Mouse (Mus musculus) B cell, adult 2 months (primary cell): ENCODE measurements at regions not wholly inside any gene's neighbourhood (a gene's known extent, or its start where the extent isn't known, plus 50 kb on each side); places are given as distances from the start of the nearest gene placed in this dataset.
A peak's percentile ranks its signal among the peaks of the same experiment; 100 is the strongest.

Experiments used
- DNase-seq, 2 experiments: peaks; one replicate each; pipeline ENCODE4 v3.0.0; 2022

DNA sequence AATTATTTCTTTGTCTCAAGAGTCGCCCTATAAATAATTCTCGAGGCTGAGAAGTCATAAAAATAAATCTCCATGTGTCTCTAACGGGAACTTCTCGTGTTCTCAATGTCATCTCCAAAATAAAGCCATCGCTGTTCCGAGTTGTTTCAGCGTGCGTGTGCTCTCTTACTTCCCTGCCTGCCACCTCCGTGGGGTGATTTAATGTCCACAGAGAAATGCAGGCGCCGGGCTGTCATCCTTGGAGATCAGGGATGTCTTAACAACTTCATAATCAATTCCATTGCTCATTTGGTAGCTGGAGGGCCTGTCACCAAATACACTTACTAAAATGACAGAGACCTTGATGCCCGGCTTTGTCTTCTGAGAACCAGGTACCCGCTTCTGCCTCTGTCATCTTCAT, 161.8 kb downstream of the Pmp22 start:
- no peak for DNase-seq

DNA sequence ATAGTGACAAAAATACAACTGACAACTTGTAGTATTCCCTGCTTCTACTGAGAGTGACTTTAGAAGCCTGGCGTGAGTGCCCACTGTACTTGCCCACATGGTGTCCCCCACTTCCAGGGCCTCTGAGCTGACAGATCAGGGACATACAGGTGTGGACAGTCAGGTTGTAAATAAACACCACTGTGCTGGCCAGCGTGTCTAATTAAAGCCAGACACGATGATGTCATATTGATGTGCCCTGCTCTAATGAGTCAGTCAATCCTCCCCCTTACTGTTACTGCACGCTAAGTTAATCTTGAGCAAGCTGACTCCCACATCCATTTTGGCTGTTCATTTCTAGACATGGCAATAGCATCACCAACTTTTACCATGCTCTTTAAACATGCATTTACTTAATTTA, 164.7 kb downstream of the Pmp22 start:
- no peak for DNase-seq

DNA sequence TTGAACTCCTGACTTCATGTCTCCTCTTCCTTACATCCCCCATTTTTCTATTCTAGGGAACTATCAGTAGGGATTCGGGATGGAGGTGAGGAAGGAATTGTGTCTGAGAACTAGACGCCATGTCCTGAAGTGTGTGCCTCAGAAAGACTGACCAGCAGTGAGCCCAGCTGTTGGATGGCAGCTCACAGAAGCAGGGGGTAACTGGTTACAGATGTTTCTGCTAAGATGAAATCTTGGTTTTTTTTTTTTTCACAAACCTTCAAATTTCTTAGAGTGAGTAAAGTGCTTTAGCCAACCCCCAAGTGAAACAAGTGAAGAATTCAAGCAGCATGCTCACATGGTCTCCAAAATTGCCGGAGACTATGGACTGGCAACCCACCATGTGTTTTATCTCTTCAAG, 165.7 kb downstream of the Pmp22 start:
- DNase-seq: no peak

DNA sequence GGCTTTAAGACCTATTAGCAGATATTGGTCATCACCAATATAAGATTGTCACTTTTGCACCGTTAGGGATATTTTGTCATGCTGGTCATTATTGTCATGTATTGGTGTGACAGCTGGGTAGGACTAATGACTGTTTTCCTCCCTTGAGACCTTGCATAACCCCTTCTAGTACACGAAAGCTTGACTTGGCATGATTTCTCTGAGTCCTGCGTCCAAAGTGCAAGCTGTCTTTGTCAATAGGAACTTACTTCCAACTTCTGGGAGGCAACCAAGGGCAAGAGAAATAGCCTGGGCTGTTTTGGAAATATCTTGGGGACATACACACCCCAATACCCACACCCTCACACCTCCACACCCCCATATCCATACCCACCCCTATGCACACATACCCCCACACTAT, 167.7 kb downstream of the Pmp22 start:
- DNase-seq: no peak

DNA sequence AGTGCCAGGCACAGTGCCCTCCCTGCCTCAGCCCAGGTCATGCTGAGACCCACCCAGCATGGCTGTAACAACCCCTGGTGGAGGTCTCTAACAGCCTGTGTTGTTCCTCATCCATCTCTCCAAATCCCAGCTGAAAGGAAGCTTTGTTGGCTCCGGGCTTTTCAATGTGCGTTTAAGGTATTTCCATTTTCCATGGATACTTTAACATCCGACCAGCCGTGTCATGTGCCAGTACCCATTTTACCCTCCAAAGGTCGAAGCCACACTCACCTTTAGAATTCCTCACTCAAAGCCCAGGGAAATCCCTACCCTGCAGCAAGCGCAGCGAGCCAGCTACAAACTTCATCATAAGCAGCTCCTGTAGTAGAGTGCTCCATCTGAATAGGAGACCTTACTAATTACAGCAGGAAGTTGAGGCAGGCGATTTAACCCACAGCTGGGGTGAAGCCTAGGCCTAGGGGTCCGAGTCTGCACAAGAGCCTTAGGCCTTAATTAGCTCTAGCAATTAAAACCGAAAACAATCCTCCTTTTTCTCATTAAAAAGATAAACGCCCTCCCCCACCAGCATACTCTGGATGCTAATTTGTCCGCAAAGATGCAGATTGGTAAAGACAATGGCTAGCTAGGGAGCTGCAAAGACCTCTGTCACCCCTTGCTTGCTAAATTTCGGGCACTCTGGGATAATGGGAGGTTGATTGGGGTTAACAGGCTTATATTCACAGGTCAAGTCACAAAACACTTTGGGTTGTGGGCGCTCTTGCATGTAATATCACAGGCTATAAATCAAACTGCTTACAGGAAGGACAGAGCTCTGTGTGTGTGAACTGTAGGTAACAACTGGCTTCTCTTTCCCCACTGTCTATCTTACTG, 171.2 kb downstream of the Pmp22 start:
- DNase-seq: no peak

DNA sequence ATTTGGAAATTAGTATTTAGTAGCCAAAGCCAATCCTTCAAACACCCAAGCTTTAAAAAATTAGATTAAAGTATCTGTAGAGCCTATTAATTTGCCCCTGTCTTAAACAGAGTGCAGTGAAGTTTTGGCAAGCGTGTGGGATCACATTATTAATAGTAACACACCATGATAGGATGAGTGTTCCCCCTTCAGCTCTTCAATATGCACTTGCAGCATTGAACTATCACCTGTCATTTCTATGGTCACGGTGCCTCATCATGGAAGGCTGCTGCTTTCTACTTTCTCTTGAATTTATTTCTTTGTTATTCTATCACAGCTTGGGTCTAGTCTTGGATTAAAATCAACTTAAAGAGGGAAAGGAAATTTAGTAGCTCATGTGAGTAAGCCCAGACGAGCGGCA, 196.4 kb downstream of the Pmp22 start:
- DNase-seq: no peak

DNA sequence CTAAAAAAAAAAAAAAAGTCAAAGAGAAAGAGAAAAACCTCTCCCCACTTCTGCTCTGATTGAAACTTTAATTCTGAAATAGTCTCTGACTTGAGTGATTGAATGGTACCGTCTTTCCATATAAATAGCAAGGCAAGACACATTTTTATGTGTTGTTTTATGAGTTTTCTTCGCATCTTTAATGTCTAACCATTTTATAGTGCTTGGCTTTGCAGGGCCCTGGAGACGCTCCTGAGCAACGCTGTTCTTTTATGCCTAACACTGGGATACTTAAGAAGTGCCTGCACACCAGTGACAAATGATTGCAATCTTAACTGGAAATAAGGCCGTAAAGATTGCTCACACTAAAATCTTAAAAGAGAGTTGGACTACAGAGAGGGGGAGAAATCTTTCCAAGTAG, 198.1 kb downstream of the Pmp22 start:
- no peak for DNase-seq

DNA sequence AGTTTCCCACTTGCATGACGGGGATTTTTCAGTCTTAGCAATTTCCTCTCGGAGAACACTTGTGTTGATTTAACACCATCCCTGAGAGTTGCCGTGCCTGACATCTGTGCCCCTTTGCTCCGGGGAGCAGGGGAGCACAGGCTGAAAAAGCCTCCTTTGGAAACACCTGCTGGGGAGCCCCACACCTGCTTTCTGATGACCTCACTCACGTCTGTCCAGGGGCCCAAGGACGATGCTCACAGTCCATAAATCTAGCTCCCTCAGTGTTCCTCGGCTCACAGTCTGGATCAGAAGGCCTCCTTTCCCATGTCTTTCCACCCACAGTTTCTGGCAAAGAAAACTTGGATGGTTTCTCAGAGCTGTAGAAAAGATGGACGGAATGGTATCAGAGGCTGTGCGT, 208.7 kb downstream of the Pmp22 start:
- no peak for DNase-seq

DNA sequence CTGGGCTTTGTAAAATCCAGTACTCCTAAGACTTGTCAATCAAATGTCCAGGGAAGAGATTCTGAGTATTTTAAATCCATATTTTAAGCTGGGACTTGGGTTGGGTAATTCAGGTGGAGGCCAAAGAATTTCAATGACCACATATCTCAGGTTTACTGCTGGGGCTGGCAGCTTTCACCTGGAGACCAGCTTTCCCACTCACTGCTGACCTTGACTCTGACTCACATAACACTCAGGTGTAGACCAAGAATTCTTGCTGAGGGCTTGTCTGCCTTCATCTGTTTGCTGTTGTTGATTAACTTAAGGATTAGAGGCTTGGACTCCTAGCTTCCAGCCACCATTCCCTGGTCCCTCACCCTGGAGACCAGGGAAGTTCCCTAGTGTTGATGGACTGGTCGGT, 209.5 kb downstream of the Pmp22 start:
- no peak for DNase-seq

DNA sequence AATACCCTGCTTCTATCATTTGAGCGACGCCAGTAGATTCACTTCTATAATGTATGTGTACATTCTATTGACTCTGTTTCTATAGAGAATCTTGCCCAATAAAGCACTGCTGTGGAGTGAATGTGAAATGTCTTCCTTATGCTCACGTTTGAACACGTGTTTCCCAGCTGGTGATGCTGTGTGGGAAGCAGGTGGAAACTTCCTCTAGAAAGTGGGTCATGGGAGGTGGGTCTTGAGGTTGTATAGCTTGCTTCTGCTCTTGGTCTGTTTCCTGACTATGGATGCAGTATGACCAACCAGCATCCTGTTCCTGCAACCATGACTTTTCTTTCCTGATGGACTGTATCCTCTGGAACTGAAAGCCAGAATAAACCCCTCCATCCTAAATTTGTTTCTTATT, 216.9 kb downstream of the Pmp22 start:
- no peak for DNase-seq

DNA sequence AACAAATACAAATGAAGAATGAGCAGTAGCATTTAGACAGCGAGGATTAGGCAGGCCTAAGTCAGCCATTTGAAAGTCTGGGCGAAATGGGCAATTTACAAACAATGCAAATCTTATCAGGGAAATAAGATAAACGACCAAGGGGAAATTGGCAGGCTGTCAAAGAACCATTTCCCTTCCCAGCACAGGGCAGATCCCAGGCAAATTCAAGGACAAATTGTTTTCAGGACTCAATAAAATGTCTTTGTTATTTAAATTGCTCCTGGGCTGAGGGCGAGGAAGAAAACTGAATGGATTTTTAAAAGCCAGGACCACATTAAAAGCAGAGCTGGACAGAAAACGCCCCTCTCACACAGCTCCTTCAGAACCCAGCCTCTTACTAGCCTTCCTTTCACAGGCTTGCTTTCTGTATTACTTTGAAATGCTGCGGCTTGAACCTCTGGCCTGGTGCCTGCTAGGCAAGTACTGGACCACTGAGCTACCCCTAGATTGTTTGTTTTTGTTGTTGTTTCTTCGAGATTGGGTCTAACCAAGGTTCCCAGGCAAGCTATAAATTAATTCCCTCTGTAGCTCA, 221.4 kb downstream of the Pmp22 start:
- no peak for DNase-seq

DNA sequence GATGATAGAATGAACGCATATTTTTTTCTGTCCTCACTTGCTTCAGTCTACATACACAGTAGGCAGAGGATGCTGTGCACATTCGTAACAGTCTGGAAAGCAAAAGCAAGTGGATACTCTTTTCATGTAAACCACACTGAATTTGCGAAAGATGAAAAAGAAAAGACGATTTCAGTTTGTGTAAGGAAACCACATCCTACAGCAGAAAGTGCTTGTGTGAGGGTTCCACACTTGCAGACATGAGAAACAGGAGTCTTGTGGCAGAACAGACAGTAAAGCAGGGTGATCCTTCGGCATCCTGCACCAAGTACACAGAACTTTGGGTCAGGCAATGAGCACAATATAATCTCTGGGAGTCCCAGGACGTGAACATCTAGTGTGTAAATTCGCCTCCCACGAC, 223.2 kb downstream of the Pmp22 start:
- DNase-seq: no peak

DNA sequence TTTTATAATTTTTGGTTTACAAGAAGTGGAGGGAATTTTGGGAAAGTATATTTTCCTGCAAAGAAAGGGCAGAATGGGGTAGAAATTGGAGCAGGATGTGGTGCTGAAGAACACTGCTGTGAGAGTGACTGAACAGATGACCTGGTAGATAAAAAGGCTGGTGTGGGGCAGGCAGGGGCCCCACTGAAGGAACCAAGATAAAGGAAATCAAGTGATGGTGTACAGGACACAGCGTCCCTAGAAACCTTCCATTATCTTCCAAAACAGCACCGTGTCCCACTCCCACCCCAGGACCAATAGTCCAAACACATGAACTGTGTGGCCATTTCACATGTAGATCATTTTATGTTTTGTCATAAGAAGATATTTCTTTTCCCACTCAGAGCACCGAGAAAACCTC, 224.2 kb downstream of the Pmp22 start:
- no peak for DNase-seq

DNA sequence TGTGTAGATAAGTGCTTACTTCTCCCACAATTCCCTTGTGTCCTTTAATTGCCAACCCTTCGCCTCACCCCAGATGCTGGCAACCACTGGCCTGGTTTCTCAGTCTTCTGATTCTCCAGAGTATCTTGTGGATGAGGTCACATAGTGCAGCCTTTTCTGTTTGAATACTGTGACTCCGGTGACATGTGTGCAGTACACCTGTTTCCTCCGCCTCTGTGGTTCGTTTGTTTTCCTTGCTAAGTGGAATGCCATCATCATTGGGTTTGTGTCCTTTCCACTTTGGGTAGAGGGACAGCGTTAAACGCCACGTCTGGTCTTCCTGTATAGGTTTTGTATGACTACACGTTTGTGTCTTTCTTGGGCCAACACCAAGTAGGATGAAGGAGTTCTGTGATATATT, 224.9 kb downstream of the Pmp22 start:
- no peak for DNase-seq

DNA sequence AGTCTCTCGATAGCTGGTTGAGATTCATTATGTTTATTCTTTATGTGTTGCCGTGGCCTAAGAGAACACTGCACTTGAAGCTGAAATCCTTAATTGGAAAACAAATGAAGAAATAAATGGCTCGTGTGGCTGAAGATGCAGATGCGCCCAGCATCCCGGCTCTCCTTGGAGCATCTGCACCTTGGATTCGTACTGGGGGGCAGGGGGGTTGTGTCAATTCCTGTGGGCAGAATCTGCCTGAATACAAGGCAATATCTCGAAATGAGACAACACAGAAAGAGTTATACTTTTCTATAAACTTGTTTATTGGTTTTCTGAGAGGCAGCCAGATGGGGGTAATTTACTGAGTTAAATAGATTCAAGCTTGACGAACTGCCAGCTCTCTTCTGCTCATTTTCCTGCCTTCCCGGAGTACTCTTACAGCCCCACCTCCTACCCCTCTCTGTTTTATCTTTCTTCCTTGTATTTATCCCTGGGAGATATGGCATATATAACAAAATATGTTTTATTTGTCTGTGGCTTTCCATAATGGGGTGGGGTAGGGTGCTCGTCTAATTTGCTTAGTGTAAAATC, 229.1 kb downstream of the Pmp22 start:
- no peak for DNase-seq

DNA sequence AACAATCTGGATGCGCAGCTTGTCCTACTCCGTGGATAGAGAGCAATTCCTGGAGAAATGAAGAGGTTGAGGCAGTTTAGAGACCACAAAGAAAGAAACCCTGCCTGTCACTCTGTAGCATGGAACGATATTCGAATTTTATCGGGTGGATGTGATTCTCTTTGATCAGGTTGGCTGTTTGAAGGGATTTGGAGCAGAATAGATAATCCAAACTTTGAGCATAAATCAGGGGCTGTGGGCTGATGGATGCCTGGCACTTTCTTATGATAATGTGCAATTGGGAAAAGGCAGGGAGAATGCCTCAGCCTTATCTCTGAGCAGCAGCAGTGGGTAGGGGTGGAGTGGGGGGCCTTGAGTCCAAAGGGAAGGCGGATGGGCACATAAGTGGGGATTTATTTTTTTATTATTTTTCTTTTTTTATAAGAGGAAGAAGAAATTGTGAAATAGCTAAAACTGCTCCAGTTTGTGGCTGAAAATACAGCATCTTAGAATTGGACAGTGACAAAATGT, 239.0 kb downstream of the Pmp22 start:
- DNase-seq: no peak

DNA sequence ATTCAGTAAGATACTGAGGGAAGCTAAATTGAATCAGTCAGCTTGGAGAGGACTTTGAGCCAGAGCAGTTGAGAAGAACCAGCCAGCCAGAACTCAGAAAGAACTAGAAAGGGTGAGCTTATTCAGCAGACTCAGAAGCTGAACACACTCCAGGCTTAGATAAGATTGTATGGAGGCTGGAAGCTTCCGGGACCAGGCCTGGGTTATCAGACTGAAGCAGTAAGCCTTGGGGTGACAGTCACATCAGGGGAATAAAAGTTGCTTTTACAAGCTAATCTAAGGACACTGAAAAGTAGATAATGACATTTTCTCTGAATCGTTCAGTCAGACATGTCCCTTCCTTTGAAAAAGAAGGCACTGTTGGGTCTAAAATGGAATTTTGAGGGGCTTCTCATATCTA, 240.7 kb downstream of the Pmp22 start:
- DNase-seq: no peak

DNA sequence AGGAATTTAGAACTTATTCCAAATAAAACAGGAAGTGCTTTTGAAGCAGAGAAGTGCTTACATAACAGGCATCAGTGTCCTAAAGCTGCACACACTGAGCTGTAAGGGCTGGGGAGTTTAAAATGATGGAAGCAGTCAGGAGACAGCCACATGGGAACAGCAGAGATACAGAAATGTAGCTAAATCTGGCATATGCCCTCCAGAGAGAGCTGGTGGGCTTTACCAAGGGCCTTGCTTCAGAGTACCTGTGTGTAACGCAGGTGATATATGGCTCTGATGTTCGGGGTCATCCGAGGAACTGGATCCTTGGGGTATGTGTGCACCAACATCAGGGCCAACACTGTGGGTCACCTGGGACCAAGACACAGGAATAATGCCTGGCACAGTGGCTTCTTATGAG, 247.5 kb downstream of the Pmp22 start:
- DNase-seq: no peak

DNA sequence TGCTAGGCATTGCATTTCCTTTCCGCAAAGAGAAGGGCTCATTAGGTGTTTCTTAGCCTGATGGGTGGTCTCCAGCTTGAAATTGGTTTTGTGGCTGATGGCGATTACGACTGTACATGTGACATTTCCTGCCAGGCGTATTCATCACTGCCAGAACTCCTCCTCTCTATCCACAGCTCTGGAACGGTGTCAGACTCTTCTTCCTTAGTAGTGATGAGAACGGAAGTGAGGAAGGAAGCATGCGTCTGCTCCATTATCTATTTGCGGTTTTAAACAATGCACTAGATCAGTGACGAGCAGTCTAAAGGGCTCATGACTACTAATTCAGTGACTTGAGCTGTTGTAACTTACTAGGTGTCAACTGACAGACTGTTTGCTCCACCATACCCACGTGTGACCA, 248.2 kb downstream of the Pmp22 start:
- no peak for DNase-seq

DNA sequence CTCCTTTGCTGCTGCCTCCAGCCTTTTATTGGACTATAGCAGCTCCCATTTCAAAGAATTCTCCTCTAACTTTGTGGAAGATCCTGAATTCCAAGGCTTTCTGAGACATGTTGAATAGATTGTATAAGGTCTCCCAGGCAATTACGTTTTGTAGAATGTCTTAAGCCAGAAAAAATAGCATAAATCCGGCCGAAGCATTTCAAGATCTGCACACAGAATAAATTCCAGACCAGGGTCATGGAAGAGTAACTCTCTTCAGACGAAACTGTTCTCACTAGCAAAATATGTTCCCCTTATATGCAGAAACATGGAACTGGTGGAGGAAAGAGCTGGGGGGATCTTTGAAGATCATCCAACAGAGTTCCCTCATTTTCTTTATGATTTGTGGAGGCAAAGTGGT, 259.5 kb downstream of the Pmp22 start:
- DNase-seq: no peak

DNA sequence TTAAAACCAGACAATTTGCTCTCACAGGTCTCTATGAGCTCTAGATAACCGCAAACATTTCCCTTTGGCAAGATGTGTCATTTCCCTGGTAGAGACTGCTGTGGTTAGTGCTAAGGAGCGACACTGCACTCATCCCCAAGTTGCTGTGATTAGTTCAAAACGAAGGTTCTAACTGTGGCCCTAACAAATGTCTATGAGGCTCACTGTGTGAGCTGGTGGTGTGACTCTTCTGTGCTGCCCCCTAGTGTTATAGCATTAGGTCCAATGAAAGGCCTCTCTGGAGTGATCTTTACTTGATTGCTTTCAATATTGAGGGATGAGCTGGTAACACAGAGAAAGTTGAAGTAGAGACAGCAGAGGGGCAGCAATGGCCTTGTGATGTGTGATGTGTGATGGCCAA, 262.7 kb downstream of the Pmp22 start:
- no peak for DNase-seq

DNA sequence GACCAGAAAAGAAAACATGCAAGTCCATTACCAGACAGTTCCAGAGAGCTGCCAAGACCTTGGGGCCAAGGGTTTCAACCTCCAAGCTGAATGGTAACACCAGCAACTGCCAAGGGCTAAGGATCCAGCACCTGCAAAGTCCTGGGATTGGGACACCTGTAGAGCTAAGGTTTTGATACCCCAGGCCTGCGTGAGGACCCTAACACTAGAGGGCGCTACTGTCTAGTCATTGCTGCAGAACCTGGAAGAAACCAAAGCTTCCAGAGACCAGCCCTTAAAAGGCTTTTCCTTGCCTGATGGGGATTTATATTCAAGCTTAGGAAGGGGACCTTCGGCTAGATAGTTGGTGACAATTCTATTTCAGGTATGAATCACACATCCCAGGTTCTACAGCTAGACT, 263.6 kb downstream of the Pmp22 start:
- DNase-seq: peak in 1 of 2 experiments; percentile 1

DNA sequence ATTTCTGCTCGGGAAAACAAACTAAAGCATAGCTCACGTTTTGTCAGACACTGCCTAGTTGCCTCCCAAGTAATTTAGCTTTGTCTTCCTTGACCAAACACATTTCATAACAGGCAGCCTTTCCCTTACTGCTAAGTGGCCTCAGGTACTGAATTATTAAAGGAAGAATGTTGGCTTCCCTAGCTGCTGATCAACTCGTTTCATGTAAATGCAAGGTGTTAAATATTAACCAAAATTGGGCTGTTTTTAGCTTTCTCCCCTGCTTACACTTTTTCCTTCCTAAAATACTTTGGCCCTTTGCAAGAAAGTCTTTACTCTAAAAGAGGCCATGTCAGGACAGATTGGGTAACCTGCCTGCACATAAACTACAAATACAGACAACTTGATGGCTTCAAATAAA, 265.4 kb downstream of the Pmp22 start:
- DNase-seq: no peak

DNA sequence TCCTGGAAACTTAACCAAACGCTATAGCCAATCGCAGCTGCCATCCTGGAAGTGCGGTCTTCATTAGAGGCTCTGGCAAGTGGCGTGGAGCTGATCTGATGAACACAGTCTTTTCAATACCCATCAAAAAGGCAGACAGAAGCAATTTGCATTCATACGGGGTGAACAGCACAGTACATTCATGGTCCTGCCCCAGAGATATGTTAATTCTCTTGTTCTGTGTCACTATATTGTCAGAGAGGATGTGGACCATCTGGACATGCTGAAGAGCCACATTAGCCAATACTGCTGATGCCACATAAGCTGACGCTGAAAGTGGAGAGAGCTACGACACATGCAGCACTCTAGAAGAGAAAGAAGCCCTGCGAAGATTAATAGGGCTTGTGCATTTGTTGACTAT, 267.6 kb downstream of the Pmp22 start:
- DNase-seq: no peak
